Mouse (Mus musculus) neural tube, embryonic 13.5 days (tissue): ENCODE results near the gene 1190005I06Rik. TPM values are rescaled to one million over a fixed set of nuclear protein-coding genes. Genes with fewer than 3 reads are reported as not detected.

Experiments
- ATAC-seq: fragments of 200-750 bp; cut with Nextera tagmentation; 2 replicates; pipeline ENCODE4 v1.8.0; 2017; ENCODE audit warnings: low read depth, mild to moderate bottlenecking, moderate TSS enrichment, moderate library complexity
- H3K27ac ChIP-seq: fragments of 300-500 bp; sonication (generic); replicated peaks from 2 replicates; pipeline ENCODE4 v1.5.1; 2015; ENCODE audit warnings: moderate library complexity, mild to moderate bottlenecking, inconsistent platforms
- H3K27me3 ChIP-seq: fragments of 300-500 bp; sonication (generic); 2 replicates; pipeline ENCODE4 v1.6.1; 2015; ENCODE audit warnings: mild to moderate bottlenecking, inconsistent platforms
- H3K36me3 ChIP-seq: fragments of 300-500 bp; sonication (generic); 2 replicates; pipeline ENCODE4 v1.6.1; 2015; ENCODE audit warnings: mild to moderate bottlenecking, inconsistent platforms
- H3K4me1 ChIP-seq: fragments of 300-500 bp; sonication (generic); replicated peaks from 2 replicates; pipeline ENCODE4 v1.6.1; 2015; ENCODE audit warnings: inconsistent platforms
- H3K4me2 ChIP-seq: fragments of 300-500 bp; sonication (generic); 2 replicates; pipeline ENCODE4 v1.6.1; 2015; ENCODE audit warnings: inconsistent platforms, mild to moderate bottlenecking, moderate library complexity
- H3K4me3 ChIP-seq: fragments of 300-500 bp; sonication (generic); 2 replicates; pipeline ENCODE4 v1.5.1; 2015; ENCODE audit warnings: mild to moderate bottlenecking, inconsistent platforms
- H3K9ac ChIP-seq: fragments of 300-500 bp; sonication (generic); 2 replicates; pipeline ENCODE4 v1.6.1; 2015; ENCODE audit warnings: moderate library complexity, mild to moderate bottlenecking, inconsistent platforms
- H3K9me3 ChIP-seq: fragments of 300-500 bp; sonication (generic); 2 replicates; pipeline ENCODE4 v1.6.1; 2016; ENCODE audit warnings: inconsistent platforms
- WGBS: fragments of 180-500 bp; shearing (Covaris S2); methylation state at CpG from one replicate; pipeline ENCODE4 v1.1.7; 2015; 5-methylcytosine and 5-hydroxymethylcytosine counted together
- polyA plus RNA-seq: library from polyadenylated mRNA; unstranded; fragments of >200 nt; fragmentation: Nextera tagmentation; extraction: Ambion mirVana; gene quantifications from 2 replicates; pipeline ENCODE4 v1.2.1, GENCODE M21; 2015

1190005I06Rik gene
- polyA plus RNA-seq, 1 experiment from 2014 or later: 6.9 TPM

- Histone ChIP-seq H3K4me3 (no peak overlapping the region), H3K27me3 (no peaks in the 10 kb centered on the region), H3K36me3 (peaks cover 19% of the 10 kb centered on the region), H3K9me3 (no peaks in the 10 kb centered on the region), H3K4me1 (peaks cover 26% of the 10 kb centered on the region), H3K27ac (no peak overlapping the region), H3K9ac (no peak overlapping the region), H3K4me2 (no peak overlapping the region)
- WGBS: 91% methylated on average over 10 of the region's 10 CpGs
- ATAC-seq: no peak
Measured at GRCm38 (mm10) chr8:120585521-120585920, 61.9 kb downstream of the 1190005I06Rik start.

DNA sequence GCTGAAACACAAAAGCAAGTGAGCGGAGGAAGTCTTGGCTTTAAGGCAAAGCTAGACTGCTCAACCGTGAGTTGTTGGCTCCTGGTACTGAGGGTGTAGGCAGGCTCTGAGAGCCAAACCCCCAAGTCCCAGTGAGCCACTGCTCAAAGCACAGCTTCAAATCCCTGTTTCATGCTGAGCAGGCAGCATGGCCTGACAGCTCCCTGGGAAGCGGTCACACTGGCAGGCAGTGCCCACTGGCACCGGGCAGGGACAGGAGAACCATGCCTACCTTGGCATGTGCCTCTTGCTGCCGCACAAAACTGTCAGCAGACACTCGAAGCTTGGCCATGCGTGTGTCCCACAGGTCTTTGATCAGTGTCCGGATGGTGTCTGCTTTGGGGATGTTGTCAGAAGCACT, 65.6 kb downstream of the 1190005I06Rik start:
- 0 out of 2 replicates have a peak, but pooled peaks cover 9% of the 10 kb centered on the region for H3K4me1 ChIP-seq
- no peaks in the 10 kb centered on the region for H3K27me3 ChIP-seq
- H3K27ac ChIP-seq: peak overlapping the region; percentile 23; the same call in 1 of the 2 replicates
- H3K9me3 ChIP-seq: no peaks in the 10 kb centered on the region
- no peak overlapping the region for H3K4me3 ChIP-seq
- no peak overlapping the region for H3K4me2 ChIP-seq
- no peak for ATAC-seq
- peaks cover 54% of the 10 kb centered on the region for H3K36me3 ChIP-seq
- 91% methylated on average over 8 of the region's 8 CpGs for WGBS
- no peak overlapping the region for H3K9ac ChIP-seq

- Histone ChIP-seq H3K4me1 (peaks cover 13% of the 10 kb centered on the region), H3K9ac (no peak overlapping the region), H3K36me3 (peaks cover 59% of the 10 kb centered on the region), H3K4me2 (no peak overlapping the region), H3K27me3 (no peaks in the 10 kb centered on the region), H3K9me3 (no peaks in the 10 kb centered on the region), H3K27ac (peak overlapping the region; percentile 23; the same call in 1 of the 2 replicates), H3K4me3 (no peak overlapping the region)
- WGBS: 92% methylated on average over 12 of the region's 12 CpGs
- ATAC-seq: no peak
Measured at GRCm38 (mm10) chr8:120581329-120581728, 66.1 kb downstream of the 1190005I06Rik start.

GRCm38 (mm10) chr8:120580336-120581000, 67.0 kb downstream of the 1190005I06Rik start:
- 91% methylated on average over 8 of the region's 8 CpGs for WGBS
- Histone ChIP-seq H3K27ac (no peak overlapping the region), H3K27me3 (no peaks in the 10 kb centered on the region)

DNA sequence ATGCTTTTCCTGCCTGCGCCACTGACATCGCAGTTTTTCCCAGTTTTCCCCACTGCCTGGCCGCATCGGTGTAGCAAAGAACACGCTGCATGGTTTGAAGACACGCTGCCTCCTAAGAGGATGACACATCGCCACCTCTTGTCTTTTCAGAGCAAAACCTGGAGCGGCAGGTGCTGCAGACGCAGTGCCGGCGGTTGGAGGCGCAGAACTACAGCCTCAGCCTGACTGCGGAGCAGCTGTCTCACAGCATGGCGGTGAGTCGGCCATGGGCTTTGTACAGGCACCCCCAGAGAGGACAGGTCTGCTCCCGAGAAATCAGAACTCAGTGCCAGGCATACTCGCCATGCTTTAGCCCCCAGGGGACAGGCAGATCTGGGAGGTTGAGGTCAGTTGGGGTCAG, 69.6 kb downstream of the 1190005I06Rik start:
- H3K4me2 ChIP-seq: no peak overlapping the region
- no peak overlapping the region for H3K4me3 ChIP-seq
- ATAC-seq: no peak
- no peaks in the 10 kb centered on the region for H3K27me3 ChIP-seq
- no peaks in the 10 kb centered on the region for H3K9me3 ChIP-seq
- 84% methylated on average over 17 of the region's 17 CpGs for WGBS
- H3K9ac ChIP-seq: no peak overlapping the region
- peaks cover 94% of the 10 kb centered on the region for H3K36me3 ChIP-seq
- 0 out of 2 replicates have a peak overlapping the region, but pooled peaks have one; percentile 18 for H3K27ac ChIP-seq
- H3K4me1 ChIP-seq: peaks cover 18% of the 10 kb centered on the region

More at GRCm38 (mm10) chr8:120580336-120581000, 67.0 kb downstream of the 1190005I06Rik start:
- Histone ChIP-seq H3K4me3 (no peak overlapping the region), H3K4me1 (peaks cover 22% of the 10 kb centered on the region), H3K9me3 (no peaks in the 10 kb centered on the region), H3K4me2 (no peak overlapping the region), H3K36me3 (peaks cover 67% of the 10 kb centered on the region), H3K9ac (no peak overlapping the region)
- ATAC-seq: no peak

DNA sequence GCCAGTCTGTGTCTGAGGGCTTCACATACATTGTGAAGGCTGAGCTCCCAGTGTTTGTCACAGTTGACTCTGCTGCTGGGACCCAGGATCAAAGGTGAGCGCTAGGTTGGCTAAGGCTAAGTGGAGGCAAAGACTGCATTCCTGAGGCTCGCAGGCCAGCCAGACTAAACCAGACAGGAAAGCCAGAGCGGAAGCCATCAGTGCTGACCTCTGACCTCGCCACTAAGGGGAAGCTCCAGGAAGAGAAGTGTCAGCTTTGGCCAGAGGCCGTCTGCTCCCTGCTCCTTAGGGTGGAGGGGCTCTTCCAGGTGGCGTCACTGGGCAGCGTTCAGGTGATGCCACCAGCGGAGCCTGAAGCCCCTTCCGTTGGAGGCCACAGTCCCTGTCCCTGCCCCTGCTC, 71.6 kb downstream of the 1190005I06Rik start:
- Histone ChIP-seq H3K9ac (no peak overlapping the region), H3K27me3 (no peaks in the 10 kb centered on the region), H3K9me3 (no peaks in the 10 kb centered on the region), H3K4me1 (peaks cover 19% of the 10 kb centered on the region), H3K4me2 (no peak overlapping the region), H3K36me3 (peaks cover 98% of the 10 kb centered on the region), H3K27ac (no peak overlapping the region), H3K4me3 (no peak overlapping the region)
- no peak for ATAC-seq
- 70% methylated on average over 9 of the region's 9 CpGs for WGBS

DNA sequence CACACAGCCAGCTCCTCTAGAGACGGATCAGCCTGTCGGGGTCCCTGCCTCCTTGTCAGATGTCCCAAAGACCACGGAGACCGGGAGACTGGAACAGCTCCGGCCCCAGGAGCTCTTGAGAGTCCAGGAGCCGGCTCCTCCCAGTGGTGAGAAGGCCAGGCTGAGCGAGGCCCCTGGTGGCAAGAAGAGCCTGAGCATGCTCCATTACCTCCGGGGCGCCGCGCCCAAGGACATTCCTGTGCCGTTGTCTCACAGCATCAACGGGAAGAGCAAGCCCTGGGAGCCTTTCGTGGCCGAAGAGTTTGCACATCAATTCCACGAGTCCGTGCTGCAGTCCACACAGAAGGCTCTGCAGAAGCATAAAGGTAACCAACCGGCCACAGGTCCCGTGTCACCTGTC, 72.5 kb downstream of the 1190005I06Rik start:
- H3K36me3 ChIP-seq: peaks cover 97% of the 10 kb centered on the region
- H3K27ac ChIP-seq: 0 out of 2 replicates have a peak overlapping the region, but pooled peaks have one; percentile 13
- WGBS: 71% methylated on average over 19 of the region's 19 CpGs
- no peaks in the 10 kb centered on the region for H3K9me3 ChIP-seq
- H3K4me2 ChIP-seq: no peak overlapping the region
- ATAC-seq: no peak
- no peak overlapping the region for H3K9ac ChIP-seq
- H3K4me3 ChIP-seq: no peak overlapping the region
- no peaks in the 10 kb centered on the region for H3K27me3 ChIP-seq
- H3K4me1 ChIP-seq: peaks cover 27% of the 10 kb centered on the region

- Histone ChIP-seq H3K27me3 (no peaks in the 10 kb centered on the region), H3K9ac (no peak overlapping the region), H3K27ac (no peak overlapping the region), H3K4me2 (no peak overlapping the region), H3K36me3 (peaks cover 99% of the 10 kb centered on the region), H3K4me1 (peaks cover 32% of the 10 kb centered on the region), H3K9me3 (no peaks in the 10 kb centered on the region), H3K4me3 (no peak overlapping the region)
- ATAC-seq: no peak
- WGBS: 70% methylated on average over 11 of the region's 11 CpGs
Measured at GRCm38 (mm10) chr8:120573866-120574265, 73.6 kb downstream of the 1190005I06Rik start.

GRCm38 (mm10) chr8:120572534-120572933, 74.9 kb downstream of the 1190005I06Rik start:
- Histone ChIP-seq H3K27me3 (no peaks in the 10 kb centered on the region), H3K9me3 (no peaks in the 10 kb centered on the region), H3K9ac (no peak overlapping the region; the same call in 1 of the 2 replicates), H3K4me2 (no peak overlapping the region), H3K36me3 (peaks cover 99% of the 10 kb centered on the region), H3K27ac (no peak overlapping the region), H3K4me3 (no peak overlapping the region), H3K4me1 (peaks cover 31% of the 10 kb centered on the region)
- 82% methylated on average over 21 of the region's 21 CpGs for WGBS
- ATAC-seq: no peak

DNA sequence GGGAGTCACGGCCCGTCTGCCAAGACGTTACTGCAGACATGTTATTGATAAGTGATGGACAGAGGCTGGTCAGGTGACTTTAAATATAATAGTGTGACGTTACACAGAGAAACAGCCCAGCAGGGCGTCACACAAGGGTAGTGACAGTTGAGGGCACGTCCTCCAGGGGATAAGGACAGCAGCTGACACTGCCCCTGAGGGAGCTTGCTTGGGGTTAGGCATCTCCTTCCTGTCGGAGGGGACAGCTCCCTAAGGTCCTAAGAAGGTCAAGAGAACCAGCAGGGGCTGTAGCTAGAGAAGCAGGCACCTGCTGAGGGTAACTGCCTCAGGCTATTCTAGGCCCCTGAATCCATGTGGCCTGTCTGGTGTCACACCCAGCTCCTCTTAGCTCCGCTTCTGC, 75.9 kb downstream of the 1190005I06Rik start:
- peaks cover 99% of the 10 kb centered on the region for H3K36me3 ChIP-seq
- peaks cover 37% of the 10 kb centered on the region for H3K4me1 ChIP-seq
- WGBS: 73% methylated on average over 8 of the region's 8 CpGs
- no peak overlapping the region for H3K9ac ChIP-seq
- no peaks in the 10 kb centered on the region for H3K9me3 ChIP-seq
- no peak overlapping the region for H3K27ac ChIP-seq
- no peak overlapping the region for H3K4me3 ChIP-seq
- no peak overlapping the region for H3K4me2 ChIP-seq
- ATAC-seq: no peak
- no peaks in the 10 kb centered on the region for H3K27me3 ChIP-seq

DNA sequence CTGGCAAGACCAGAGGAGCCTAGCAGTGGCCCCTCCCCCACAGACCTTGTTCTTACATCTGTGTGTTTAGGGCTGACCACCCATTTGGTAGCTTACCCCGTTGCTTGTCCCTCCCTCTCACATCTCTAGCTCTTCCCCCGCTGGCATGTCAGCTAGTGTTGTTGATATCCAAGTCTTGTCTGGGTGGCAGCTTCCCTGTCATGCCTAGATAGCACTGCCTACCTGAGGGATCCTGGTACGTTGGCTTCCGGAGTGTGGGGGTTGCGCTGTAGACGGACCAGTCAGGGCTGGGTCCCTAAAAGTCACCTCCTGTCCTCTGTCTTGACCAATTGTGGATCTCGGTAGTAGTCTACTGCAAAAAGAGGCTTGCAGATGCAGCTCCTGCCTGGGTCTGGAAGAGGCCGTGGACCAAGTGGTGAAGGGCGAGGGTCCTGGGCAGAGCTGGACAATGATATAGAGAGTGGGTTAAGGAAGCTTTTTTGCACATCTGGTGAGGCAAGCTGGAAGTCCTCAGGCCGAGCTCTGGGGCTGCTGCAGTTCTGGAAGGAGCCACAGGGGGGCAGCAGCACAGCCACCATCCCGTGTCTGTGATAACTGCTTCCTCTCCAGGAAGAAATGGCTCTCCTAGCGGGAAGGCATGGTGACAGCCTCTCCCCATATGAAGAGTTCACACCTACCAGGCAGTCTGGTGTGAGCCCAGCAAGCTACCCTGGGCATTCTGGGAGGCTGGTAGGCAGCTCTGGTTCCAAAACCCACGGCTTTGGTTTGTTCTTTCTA, 77.3 kb downstream of the 1190005I06Rik start:
- Histone ChIP-seq H3K27me3 (no peaks in the 10 kb centered on the region), H3K4me1 (peaks cover 40% of the 10 kb centered on the region), H3K9ac (no peak overlapping the region; the same call in 1 of the 2 replicates), H3K4me2 (no peak overlapping the region), H3K9me3 (no peaks in the 10 kb centered on the region), H3K27ac (peak overlapping the region; percentile 46), H3K4me3 (no peak overlapping the region), H3K36me3 (peaks cover 87% of the 10 kb centered on the region)
- no peak for ATAC-seq
- 59% methylated on average over 13 of the region's 13 CpGs for WGBS

DNA sequence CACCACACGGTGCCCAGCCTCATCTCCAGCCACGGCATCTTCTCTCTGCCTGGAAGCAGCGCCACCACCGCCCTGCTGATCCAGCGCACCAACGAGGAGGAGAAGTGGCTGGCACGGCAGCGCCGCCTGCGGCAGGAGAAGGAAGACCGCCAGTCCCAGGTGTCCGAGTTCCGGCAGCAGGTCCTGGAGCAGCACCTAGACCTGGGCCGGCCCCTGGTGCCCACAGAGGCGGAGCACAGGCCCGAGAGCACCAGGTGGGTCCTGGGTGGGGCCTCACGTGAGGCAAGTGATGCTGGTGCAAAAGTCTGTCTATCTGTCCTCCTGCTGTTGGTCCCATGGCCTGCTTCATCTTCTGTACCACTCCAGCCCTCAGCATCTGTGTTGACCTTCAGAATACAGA, 78.3 kb downstream of the 1190005I06Rik start:
- Histone ChIP-seq H3K4me1 (peaks cover 50% of the 10 kb centered on the region), H3K4me2 (no peak overlapping the region), H3K36me3 (peaks cover 77% of the 10 kb centered on the region), H3K4me3 (no peak overlapping the region), H3K27ac (peak overlapping the region; percentile 46; the same call in 1 of the 2 replicates), H3K9ac (no peak overlapping the region), H3K9me3 (no peaks in the 10 kb centered on the region), H3K27me3 (no peaks in the 10 kb centered on the region)
- ATAC-seq: no peak
- 93% methylated on average over 17 of the region's 17 CpGs for WGBS
